Mouse (Mus musculus) CH12F3 (cell line): ENCODE results near the gene Olfr70.

ENCODE experiments used
- in situ Hi-C: fragments of 300-500 bp; cut with MboI; formaldehyde crosslinking; loops from 2 replicates; pipeline ENCODE4 v1.14.3; 2020; ENCODE audit warnings: low sequenced_read_pairs

Gene Olfr70

GRCm38 (mm10) chr4:43700707-43701106, at the start of gene Olfr70:
Olfr70 (minus strand) TSS chr4:43700807.
- in situ Hi-C loops, result no loop called here

DNA sequence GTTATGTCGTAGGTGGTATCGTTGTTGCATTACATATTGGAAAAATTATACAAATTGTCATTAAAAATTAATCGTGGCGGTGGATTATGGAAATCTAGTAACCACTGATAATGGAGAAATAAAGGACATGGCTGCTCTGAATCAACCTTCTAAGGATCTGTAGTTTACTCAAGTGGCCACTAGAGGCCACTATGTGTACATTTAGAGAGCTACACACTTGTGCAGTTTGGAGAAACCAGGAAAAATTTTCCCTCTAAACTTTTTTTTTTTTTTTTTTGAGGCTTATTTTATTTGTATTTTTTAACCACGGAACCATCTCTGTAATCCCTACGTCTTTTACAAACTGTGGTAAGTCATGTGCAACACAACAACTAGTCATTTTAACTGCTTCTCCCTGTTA, 44.6 kb upstream of the Olfr70 start:
- in situ Hi-C loops, result loop anchor here (25.0 kb wide), 2 partner anchors 117 to 242 kb away; partner anchors contain the start of genes Ccin and Olfr155

- in situ Hi-C loops, result loop anchor here (25.0 kb wide), 2 partner anchors 119 to 244 kb away; partner anchors contain the start of genes Ccin and Olfr155
Measured at GRCm38 (mm10) chr4:43743099-43743498, 42.5 kb upstream of the Olfr70 start.

GRCm38 (mm10) chr4:43742637-43743036, 42.0 kb upstream of the Olfr70 start:
- in situ Hi-C loops, result loop anchor here (25.0 kb wide), 2 partner anchors 120 to 245 kb away; partner anchors contain the start of genes Ccin and Olfr155

DNA sequence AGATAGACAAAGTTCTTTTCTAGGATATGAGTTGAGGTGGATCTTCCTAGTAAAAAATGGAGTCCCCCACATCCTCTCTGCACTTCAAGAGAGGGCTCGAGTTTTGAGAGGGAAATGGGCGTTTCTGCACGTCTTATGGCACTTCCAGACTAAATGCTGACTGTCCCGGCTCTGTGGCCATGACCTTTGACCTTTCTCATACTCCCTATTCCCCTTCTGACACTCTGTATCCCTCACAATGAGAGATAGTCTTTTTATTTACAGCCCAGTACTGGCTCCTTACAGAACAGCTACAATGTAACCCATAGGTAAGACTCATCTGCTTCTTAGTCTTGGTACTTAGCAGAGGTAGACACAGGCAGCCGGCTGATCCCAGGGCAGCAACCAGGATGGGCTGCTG, 40.9 kb upstream of the Olfr70 start:
- in situ Hi-C loops, result loop anchor here (25.0 kb wide), 2 partner anchors 121 to 246 kb away; partner anchors contain the start of genes Ccin and Olfr155

GRCm38 (mm10) chr4:43738989-43739674, 38.5 kb upstream of the Olfr70 start:
- in situ Hi-C loops, result loop anchor here (25.0 kb wide), 2 partner anchors 123 to 248 kb away; partner anchors contain the start of genes Ccin and Olfr155

GRCm38 (mm10) chr4:43737144-43737543, 36.5 kb upstream of the Olfr70 start:
- in situ Hi-C loops, result loop anchor here (25.0 kb wide), 2 partner anchors 125 to 250 kb away; partner anchors contain the start of genes Ccin and Olfr155

- in situ Hi-C loops, result loop anchor here (25.0 kb wide), 2 partner anchors 129 to 254 kb away; partner anchors contain the start of genes Ccin and Olfr155
Measured at GRCm38 (mm10) chr4:43733186-43733585, 32.6 kb upstream of the Olfr70 start.

DNA sequence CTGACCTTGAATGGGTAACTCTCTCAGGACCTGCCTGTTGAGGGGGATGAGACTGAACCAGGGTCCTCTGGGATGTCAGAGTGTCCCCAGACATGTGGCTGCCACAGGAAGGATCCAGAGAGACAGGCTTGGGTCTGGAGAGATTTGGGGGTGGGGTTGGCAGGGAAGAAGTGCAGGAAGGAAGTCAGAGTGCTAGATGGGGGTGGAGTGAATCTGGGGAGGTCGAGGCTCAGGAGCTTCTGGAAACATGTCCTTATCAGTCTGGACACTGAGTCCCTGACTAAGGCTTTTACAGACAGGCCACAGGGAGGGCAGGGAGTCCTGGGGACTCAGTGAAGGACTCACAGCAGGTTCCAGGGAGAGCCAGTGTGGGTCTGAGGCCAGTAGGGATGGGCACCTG, 31.6 kb upstream of the Olfr70 start:
- in situ Hi-C loops, result loop anchor here (25.0 kb wide), 2 partner anchors 130 to 255 kb away; partner anchors contain the start of genes Ccin and Olfr155

- in situ Hi-C loops, result loop anchor here (25.0 kb wide), 2 partner anchors 131 to 256 kb away; partner anchors contain the start of genes Ccin and Olfr155
Measured at GRCm38 (mm10) chr4:43730750-43731297, 30.2 kb upstream of the Olfr70 start.

DNA sequence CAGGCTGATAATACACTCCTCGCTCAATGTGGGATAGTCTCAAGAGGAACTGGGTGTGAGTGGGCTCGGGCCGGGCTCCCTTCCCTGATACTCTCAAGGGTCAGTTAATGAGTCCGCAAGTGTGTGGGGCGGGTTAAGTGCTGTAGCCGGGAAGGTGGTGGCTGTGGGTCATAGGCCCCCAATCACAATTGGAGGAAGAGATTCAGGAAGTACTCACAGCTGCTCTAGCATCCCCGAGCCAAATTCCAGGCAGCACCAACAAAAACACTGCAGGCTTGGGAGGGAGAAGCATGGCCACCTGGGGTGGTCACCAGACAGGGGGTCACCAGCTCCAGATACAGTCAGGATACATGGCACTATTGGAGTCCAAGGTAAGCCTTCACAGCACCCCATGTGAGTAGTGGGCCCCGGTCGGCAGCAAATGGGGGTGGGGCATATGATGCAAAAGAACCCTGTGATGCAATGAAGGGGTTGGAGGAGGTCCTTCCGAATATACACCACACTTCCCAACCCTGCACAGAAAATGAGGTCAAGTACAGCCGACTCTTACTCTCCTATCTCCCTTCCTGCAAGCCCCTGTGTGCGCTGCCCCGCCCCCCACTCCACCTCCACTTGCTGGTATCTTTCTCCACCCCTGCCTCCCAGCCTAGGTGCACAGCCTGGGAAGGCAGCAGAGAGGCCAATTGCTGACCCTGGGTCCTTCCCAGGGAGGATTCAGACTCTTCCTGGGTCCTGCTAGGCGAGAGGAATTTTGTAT, 29.4 kb upstream of the Olfr70 start, which contains the start of gene Spaar:
Spaar (plus strand) TSS at position 241 of the 757 bp plus-strand sequence.
- in situ Hi-C loops, result loop anchor here (25.0 kb wide), 2 partner anchors 132 to 257 kb away; partner anchors contain the start of genes Ccin and Olfr155

GRCm38 (mm10) chr4:43729126-43729525, 28.5 kb upstream of the Olfr70 start:
- in situ Hi-C loops, result loop anchor here (25.0 kb wide), 2 partner anchors 133 to 258 kb away; partner anchors contain the start of genes Ccin and Olfr155

GRCm38 (mm10) chr4:43728576-43728954, 28.0 kb upstream of the Olfr70 start:
- in situ Hi-C loops, result loop anchor here (25.0 kb wide), 2 partner anchors 134 to 259 kb away; partner anchors contain the start of genes Ccin and Olfr155

DNA sequence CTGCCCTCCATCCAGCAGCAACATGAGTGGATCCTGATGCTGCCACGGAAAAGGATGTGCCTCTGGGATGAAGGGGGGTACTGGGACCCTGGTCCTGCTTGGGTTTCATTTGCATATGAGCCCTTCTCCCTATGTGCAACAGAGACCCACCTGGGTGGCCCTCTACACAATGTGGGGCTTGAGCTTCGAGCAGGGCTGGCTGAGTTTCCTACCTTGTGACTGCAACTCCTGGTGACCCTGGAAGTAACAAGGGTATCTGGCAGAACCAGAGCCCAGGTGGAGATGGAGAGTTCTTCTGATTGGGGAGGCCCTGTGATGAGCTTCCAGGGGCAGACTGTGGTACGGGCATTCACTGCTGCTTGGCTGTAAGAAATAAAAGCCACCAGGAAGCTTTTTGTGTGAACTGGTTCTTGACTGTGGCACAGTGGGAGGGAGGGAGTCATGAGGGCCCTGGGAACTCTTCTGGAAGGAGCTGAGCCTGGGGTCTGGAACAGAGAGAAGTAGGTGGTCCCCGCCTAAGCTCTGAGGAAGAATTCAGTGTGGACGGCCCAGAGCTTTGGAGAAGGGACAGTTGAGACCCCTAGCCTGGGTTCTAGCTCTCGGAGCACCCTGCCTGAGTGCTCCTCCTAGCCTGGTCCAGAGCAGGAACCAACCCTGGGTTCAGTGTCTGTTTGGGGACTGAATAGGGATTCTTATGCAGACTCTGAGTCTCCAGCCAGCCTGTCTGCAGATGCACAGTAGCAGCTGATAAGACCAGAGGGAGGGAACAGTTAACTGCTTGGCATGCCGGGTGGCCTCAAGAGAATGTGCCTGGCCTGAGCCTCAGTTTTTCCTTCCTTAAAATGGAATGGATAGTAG, 27.3 kb upstream of the Olfr70 start:
- in situ Hi-C loops, result loop anchor here (25.0 kb wide), 2 partner anchors 134 to 259 kb away; partner anchors contain the start of genes Ccin and Olfr155

DNA sequence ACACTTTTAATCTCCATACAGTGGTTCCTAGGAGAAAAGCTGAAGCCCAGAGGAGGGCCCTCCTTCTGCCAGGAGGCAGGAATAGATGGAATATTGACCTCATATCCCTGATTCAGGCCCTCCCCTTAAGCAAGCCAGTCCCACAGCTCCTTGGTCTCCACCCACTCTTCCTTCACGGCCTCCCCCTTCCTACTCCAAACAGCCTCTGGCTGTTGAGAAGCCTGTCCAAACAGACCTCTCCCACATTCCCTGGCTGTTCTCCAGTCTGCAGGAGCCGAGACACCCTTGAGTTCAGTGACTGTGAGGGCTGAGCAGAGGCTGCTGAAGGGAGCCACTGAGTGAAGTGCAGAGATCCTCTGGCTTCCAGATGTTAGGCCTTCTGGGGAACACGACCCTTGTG, 26.4 kb upstream of the Olfr70 start, which contains the start of gene Hrct1:
Hrct1 (plus strand) TSS at position 194 of the 400 bp plus-strand sequence.
- in situ Hi-C loops, result loop anchor here (25.0 kb wide), 2 partner anchors 135 to 260 kb away; partner anchors contain the start of genes Ccin and Olfr155

DNA sequence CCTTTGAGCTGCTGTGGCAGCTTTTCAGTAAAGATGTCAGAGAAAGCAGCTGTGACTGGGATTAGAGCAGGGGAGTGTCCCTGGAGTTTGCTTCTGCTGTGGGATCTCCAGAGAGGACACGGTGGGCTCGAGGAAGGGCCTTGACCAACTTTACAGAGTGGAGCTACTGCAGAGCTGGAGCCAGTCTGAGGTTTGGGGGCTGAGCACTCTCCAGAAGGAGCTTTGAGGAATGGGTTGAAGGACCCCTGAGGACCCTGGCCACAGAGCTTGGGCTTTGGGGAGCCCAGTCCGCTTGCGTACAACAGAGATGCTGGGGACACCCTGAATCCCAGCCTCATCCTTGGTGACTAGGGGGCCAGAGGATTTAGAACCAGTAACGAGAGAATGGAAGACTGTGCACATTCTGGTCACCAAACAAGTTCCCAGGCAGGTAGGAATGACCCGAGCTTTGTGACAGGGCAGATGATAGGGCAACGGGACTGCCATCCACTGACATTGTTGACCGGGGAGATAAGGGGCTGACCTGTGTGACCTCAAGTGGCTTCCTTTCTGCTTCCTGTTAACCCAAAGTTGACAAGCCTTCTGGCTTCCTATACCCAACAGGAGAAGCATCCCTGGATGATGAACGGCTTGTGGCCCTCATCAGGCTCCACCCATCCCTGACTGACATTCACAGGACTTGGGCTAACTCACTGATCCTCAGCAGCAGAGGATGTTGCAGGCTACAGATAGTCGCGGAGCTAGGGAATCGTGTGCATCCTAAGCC, 25.8 kb upstream of the Olfr70 start:
- in situ Hi-C loops, result loop anchor here (25.0 kb wide), 2 partner anchors 136 to 261 kb away; partner anchors contain the start of genes Ccin and Olfr155

DNA sequence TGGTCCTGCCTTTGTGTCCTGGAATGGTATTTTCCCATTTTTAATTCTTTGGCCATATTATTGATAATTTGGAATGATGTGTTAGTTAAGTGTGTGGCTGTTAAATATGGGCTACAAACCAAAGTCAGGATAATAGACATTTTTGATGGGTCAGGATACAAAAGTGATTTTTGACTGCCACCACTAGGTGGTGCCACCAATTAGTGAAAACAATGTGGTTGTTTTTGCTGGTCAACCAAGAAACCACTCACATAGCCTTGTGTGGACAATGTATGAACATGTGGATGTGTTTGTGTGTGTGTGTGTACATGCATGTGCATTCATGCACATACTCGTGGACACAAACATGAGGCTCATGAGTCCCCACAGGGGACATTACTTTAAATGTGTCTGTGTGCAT, 24.2 kb upstream of the Olfr70 start:
- in situ Hi-C loops, result loop anchor here (25.0 kb wide), 2 partner anchors 138 to 263 kb away; partner anchors contain the start of genes Ccin and Olfr155

- in situ Hi-C loops, result no loop called here
Measured at GRCm38 (mm10) chr4:43722191-43722590, 21.6 kb upstream of the Olfr70 start.
